In genomic region chr3:16846785-16847520, GRCm38 (mm10) we compare ENCODE assay signal across 17 mouse cellular contexts.
DNase-seq lines count a peak whose midpoint lies in the region; ATAC-seq and TF ChIP-seq lines count a peak whose summit lies in the region.
"Had no signal": no experiment of that assay in that cellular context is flagged by ENCODE, and none has a peak within 500 bp of the region (broad histone marks: within the 10 kb centered on the region; RNA-seq: fewer than 3 reads in every experiment).

No protein-coding gene starts in this region.

- peak; percentile 35 for DNase-seq in hindbrain, embryonic 10.5 days (ENCODE audit: low spot score)
- DNase-seq in hindbrain, postnatal 0 days (ENCODE audit: low spot score) = no peak
- no peak for DNase-seq in lung, postnatal 10 days
- no peak for DNase-seq in layer of hippocampus, adult 9-11 months
- DNase-seq: adrenal gland, adult 2 months; cerebellum, postnatal 10 days; heart, adult 11 months; kidney, postnatal 14 days; lung, adult 2 months had no signal

- no peaks in the 10 kb centered on the region for H3K27me3 ChIP-seq in hindbrain, embryonic 10.5 days (ENCODE audit: insufficient read depth, poor library complexity, severe bottlenecking)
- H3K27me3 ChIP-seq in hindbrain, postnatal 0 days (ENCODE audit: insufficient read depth, low read length) = no peaks in the 10 kb centered on the region
- H3K27me3 ChIP-seq in hindbrain, embryonic 13.5 days = no peaks in the 10 kb centered on the region
- H3K27me3 ChIP-seq in midbrain, embryonic 13.5 days = no peaks in the 10 kb centered on the region
- H3K27me3 ChIP-seq in neural tube, embryonic 15.5 days (replicated peaks) = no peaks in the 10 kb centered on the region
- H3K27me3 ChIP-seq: embryonic facial prominence, embryonic 15.5 days; heart, embryonic 15.5 days had no signal

- H3K36me3 ChIP-seq in hindbrain, embryonic 10.5 days = no peaks in the 10 kb centered on the region
- H3K36me3 ChIP-seq in hindbrain, postnatal 0 days (ENCODE audit: insufficient read depth, low read length) = no peaks in the 10 kb centered on the region
- no peaks in the 10 kb centered on the region for H3K36me3 ChIP-seq in hindbrain, embryonic 13.5 days
- H3K36me3 ChIP-seq in midbrain, embryonic 13.5 days = no peaks in the 10 kb centered on the region
- no peaks in the 10 kb centered on the region for H3K36me3 ChIP-seq in neural tube, embryonic 15.5 days
- H3K36me3 ChIP-seq: embryonic facial prominence, embryonic 15.5 days; heart, embryonic 15.5 days; limb, embryonic 10.5 days had no signal

- H3K9ac ChIP-seq in hindbrain, postnatal 0 days (replicated peaks; ENCODE audit: low read length) = no peak overlapping the region
- H3K9ac ChIP-seq in hindbrain, embryonic 13.5 days = no peak overlapping the region
- no peak overlapping the region for H3K9ac ChIP-seq in midbrain, embryonic 13.5 days (replicated peaks)
- no peak overlapping the region for H3K9ac ChIP-seq in neural tube, embryonic 15.5 days (replicated peaks)
- H3K9ac ChIP-seq: embryonic facial prominence, embryonic 15.5 days; heart, embryonic 15.5 days had no signal

- WGBS in hindbrain, embryonic 10.5 days = 25% methylated on average over 4 of the region's 4 CpGs
- WGBS in hindbrain, postnatal 0 days = 31% methylated on average over 4 of the region's 4 CpGs
- 27% methylated on average over 4 of the region's 4 CpGs for WGBS in hindbrain, embryonic 13.5 days
- 9% methylated on average over 4 of the region's 4 CpGs for WGBS in midbrain, embryonic 13.5 days
- 21% methylated on average over 4 of the region's 4 CpGs for WGBS in neural tube, embryonic 15.5 days

- no peak for ATAC-seq in hindbrain, postnatal 0 days
- peak; percentile 59; the same call in 1 of the 2 replicates for ATAC-seq in hindbrain, embryonic 13.5 days (ENCODE audit: low FRiP score)
- ATAC-seq in midbrain, embryonic 13.5 days = peak; percentile 71
- ATAC-seq in neural tube, embryonic 15.5 days (ENCODE audit: low FRiP score) = peak; percentile 69
- no peak for ATAC-seq in inflammation-experienced regulatory T-cells, adult 6 months
- ATAC-seq: intestine, embryonic 16.5 days had no signal

- TF ChIP-seq CTCF in hindbrain, postnatal 0 days (IDR thresholded peaks at IDR 0.05; ENCODE audit: low read depth) = no peak

- no peak overlapping the region for H3K4me2 ChIP-seq in hindbrain, postnatal 0 days (ENCODE audit: low read depth, low read length)
- no peak overlapping the region for H3K4me2 ChIP-seq in hindbrain, embryonic 13.5 days
- H3K4me2 ChIP-seq in midbrain, embryonic 13.5 days (replicated peaks) = no peak overlapping the region
- no peak overlapping the region for H3K4me2 ChIP-seq in neural tube, embryonic 15.5 days
- H3K4me2 ChIP-seq: embryonic facial prominence, embryonic 15.5 days; heart, embryonic 15.5 days had no signal

- no peaks in the 10 kb centered on the region for H3K9me3 ChIP-seq in hindbrain, embryonic 10.5 days
- H3K9me3 ChIP-seq in hindbrain, postnatal 0 days (ENCODE audit: low read length) = no peaks in the 10 kb centered on the region
- no peaks in the 10 kb centered on the region for H3K9me3 ChIP-seq in hindbrain, embryonic 13.5 days
- no peaks in the 10 kb centered on the region for H3K9me3 ChIP-seq in midbrain, embryonic 13.5 days
- H3K9me3 ChIP-seq in neural tube, embryonic 15.5 days (replicated peaks) = no peaks in the 10 kb centered on the region
- H3K9me3 ChIP-seq: embryonic facial prominence, embryonic 15.5 days; heart, embryonic 15.5 days; limb, embryonic 10.5 days had no signal

- no peak overlapping the region for H3K4me3 ChIP-seq in hindbrain, embryonic 10.5 days
- H3K4me3 ChIP-seq in hindbrain, postnatal 0 days (ENCODE audit: low read length) = no peak overlapping the region
- H3K4me3 ChIP-seq in hindbrain, embryonic 13.5 days = no peak overlapping the region
- no peak overlapping the region for H3K4me3 ChIP-seq in midbrain, embryonic 13.5 days (replicated peaks)
- no peak overlapping the region for H3K4me3 ChIP-seq in neural tube, embryonic 15.5 days (replicated peaks)
- H3K4me3 ChIP-seq: embryonic facial prominence, embryonic 15.5 days; heart, embryonic 15.5 days; limb, embryonic 10.5 days had no signal

- peaks cover 18% of the 10 kb centered on the region for H3K4me1 ChIP-seq in hindbrain, embryonic 10.5 days (replicated peaks)
- no peaks in the 10 kb centered on the region for H3K4me1 ChIP-seq in hindbrain, postnatal 0 days (ENCODE audit: insufficient read depth, low read length)
- H3K4me1 ChIP-seq in hindbrain, embryonic 13.5 days (replicated peaks) = peaks cover 9% of the 10 kb centered on the region
- H3K4me1 ChIP-seq in midbrain, embryonic 13.5 days (replicated peaks) = peaks cover 11% of the 10 kb centered on the region
- H3K4me1 ChIP-seq in neural tube, embryonic 15.5 days = peaks cover 8% of the 10 kb centered on the region
- H3K4me1 ChIP-seq: embryonic facial prominence, embryonic 15.5 days; heart, embryonic 15.5 days; limb, embryonic 10.5 days had no signal

- H3K27ac ChIP-seq in hindbrain, embryonic 10.5 days = peak overlapping the region; percentile 64
- no peak overlapping the region for H3K27ac ChIP-seq in hindbrain, postnatal 0 days
- peak overlapping the region; percentile 78 for H3K27ac ChIP-seq in hindbrain, embryonic 13.5 days
- peak overlapping the region; percentile 76 for H3K27ac ChIP-seq in midbrain, embryonic 13.5 days
- H3K27ac ChIP-seq in neural tube, embryonic 15.5 days (replicated peaks) = peak overlapping the region; percentile 71
- H3K27ac ChIP-seq: embryonic facial prominence, embryonic 15.5 days; heart, embryonic 15.5 days; limb, embryonic 10.5 days had no signal

Comparison
In these comparisons a context has a peak if more than half of its experiments do, and no peak if none do; other contexts are left out.
1. ATAC-seq: peak in hindbrain, embryonic 13.5 days (single experiment), midbrain, embryonic 13.5 days (single experiment) and neural tube, embryonic 15.5 days (single experiment); none in hindbrain, postnatal 0 days (single experiment) and inflammation-experienced regulatory T-cells, adult 6 months (single experiment).